Mouse (Mus musculus) right cerebral cortex, postnatal 25 days (tissue): ENCODE data around the gene Ciapin1.
A peak's percentile ranks its signal among the peaks of the same experiment; 100 is the strongest.

Source experiments
- DNase-seq: peaks from one replicate; pipeline ENCODE4 v3.0.0; 2022

Gene Ciapin1

GRCm38 (mm10) chr8:94804546-94805340 is 33.4 kb downstream of the Ciapin1 start:
- DNase-seq = no peak

DNA sequence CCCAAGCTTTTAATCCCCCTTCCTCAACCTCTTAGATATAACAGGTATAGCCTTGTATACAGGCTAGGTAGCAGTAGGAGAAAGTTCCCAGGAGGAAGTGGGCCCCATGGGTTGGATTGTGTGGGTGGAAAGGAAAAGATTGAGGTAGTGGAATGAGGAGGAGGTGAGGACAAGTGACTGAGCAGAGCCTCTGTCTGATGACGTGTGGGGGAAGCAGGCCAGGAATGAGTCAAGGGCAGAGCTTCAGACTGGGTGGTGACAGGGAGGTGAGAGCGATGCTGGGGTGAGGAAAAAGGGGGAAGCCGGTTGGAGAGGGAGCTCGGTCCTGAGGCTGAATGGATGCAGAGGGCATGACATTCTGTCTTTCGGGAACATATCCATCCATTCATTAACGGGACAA is 34.6 kb downstream of the Ciapin1 start:
- DNase-seq = no peak

DNA sequence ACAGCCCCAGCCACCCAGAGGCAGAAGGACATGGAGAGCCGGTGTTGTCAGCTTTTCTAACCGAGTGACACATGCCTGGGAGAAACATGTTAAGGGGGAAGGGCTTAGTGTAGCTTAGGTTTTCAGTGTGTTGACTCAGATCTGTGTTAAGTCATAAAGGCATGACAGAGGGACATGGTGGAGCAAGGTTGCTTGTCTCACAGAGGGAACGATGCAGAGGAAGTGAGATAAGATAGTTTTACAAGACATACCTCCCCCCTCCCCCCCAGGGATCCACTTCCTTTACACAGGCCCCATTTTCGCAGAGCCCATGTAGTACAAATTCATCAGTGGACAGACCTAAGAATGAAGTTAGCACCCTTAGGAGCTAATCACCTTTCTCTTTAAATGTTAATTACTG is 35.8 kb downstream of the Ciapin1 start:
- no peak for DNase-seq

GRCm38 (mm10) chr8:94801293-94802095 is 36.7 kb downstream of the Ciapin1 start:
- peak; percentile 77 for DNase-seq

DNA sequence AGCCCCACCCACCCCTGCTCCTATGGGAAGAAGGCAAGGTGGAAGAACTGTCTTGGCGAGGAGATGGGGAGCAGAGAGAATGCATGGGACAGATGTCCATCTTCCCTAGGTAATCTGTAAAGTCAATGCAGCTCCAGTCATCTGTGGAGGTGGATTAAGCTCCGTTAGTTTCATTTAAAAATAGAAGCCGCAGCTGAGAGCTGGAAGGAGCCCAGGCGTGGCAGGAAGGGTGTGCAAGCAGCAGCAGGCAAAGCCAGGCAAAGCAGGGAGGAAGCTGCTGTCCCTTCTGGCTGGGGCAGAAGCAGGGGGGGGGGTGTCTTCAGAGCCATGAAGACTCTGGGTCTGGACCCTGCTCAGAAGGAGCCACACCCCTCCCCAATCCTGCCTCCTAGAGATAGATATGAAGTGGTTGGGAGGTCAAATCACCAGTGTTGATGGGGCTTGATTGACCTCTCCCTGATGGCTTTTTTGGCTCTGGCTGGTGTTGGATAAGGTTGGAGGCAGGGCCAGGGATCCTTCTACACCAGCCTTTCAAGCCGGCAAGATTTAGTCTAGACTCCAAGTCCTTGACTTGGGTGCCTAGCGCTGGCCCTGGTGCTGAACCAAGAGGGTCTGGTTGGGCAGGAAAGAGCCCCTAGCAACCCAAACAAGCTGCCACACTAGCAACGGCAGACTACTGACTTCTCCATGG is 37.7 kb downstream of the Ciapin1 start:
- DNase-seq = peak; percentile 65

GRCm38 (mm10) chr8:94794782-94795181 is 43.4 kb downstream of the Ciapin1 start:
- no peak for DNase-seq

DNA sequence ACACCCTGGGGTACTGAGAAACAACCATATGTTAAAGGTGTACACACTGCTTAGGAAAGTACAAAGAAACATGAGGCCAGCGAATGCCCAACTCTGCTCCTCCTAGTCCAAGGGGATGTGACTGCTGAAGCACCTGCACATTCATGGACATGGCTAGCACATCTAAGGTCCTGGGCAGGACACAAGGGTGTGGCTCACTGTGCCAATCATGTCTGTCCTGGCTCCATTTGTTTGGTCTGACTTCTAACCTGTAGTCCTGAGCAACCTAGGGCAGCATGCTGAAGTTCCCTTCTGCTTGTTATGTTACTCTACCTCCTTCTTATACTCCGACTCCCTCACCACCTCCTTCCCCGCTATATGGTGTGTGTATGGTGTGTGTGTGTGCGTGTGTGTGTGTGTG is 43.8 kb downstream of the Ciapin1 start:
- no peak for DNase-seq

GRCm38 (mm10) chr8:94789256-94789955 is 48.8 kb downstream of the Ciapin1 start:
- DNase-seq = no peak

- no peak for DNase-seq
These were observed 50.3 kb downstream of the Ciapin1 start for GRCm38 (mm10) chr8:94787524-94788501.

DNA sequence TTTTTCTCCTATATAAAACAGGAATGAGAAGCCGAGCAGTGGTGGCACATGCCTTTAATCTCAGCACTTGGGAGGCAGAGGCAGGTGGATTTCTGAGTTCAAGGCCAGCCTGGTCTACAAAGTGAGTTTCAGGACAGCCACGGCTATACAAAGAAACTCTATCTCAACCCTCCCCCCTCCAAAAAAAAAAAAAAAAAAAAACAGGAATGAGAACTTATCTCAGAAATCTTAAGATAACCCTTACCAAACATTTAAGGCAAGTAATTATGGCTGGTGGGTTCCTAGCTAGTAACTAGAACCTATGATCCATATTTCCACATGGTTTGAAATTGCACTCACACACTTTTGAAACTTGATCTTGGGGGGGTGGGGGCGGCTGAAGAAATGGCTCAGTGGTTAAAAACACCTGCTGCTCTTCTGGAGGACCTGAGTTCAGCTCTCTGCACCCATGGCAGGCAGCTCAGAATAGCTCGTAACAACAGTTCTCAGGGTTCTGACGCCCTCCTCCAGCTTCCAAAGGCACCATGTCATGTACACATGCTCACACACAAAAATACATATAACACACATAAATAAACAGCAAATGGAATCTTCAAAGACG is 52.1 kb downstream of the Ciapin1 start:
- DNase-seq = no peak

DNA sequence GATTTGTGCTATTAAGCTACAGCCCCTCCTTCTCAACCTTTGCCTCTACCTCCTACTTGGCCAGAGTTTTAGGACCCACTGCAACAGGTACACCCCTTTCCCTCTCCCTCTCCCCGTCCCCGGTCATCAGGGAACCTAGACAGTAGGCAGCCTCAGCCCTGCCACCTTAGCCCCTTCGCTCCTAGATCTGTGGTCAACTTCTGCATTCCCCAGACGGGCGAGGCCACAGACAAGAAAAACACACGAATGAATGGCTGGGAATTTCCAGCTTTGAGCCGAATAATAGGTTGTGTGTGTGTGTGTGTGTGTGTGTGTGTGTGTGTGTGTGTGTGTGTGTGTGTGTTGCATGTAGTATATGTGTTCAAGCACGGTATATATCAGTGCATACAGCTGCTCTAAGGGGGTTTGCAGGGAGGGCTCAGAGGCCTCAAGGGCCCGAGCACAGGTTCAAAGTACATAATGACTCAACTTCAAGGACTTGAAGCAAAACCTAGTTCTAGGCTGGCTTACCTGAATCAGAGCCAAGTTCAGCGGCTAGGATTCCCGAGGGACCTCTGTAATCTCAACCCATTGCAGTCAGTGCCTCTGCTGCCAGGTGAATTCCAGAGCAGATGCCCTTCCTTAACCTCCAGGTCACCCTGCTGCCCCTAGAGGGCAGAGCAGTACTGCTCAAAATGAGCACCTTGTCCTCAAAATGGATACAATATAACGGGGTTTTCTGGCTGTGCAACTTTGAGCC is 52.7 kb downstream of the Ciapin1 start:
- DNase-seq = no peak

DNA sequence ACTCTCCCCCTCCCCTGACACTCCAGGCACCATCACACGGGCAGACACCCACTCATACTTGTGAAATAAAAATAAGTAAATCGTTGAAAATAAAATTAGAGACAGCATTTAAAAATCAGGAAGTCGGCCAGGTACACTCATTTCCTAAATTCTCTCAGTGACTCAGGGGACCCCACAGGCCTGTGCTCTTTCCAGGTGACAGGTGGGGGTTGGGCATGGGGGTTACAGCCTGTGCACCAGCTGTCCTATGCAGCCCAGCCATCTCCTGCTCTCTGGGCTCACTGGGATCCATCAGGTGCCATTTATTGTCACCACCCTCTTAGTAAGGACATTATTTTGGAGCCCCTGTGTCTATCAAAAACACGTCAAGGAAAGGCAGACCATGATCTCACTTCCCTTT is 54.3 kb downstream of the Ciapin1 start:
- no peak for DNase-seq

GRCm38 (mm10) chr8:94781838-94782235 is 56.3 kb downstream of the Ciapin1 start:
- DNase-seq = no peak

GRCm38 (mm10) chr8:94781155-94781837 is 56.9 kb downstream of the Ciapin1 start:
- DNase-seq = no peak

DNA sequence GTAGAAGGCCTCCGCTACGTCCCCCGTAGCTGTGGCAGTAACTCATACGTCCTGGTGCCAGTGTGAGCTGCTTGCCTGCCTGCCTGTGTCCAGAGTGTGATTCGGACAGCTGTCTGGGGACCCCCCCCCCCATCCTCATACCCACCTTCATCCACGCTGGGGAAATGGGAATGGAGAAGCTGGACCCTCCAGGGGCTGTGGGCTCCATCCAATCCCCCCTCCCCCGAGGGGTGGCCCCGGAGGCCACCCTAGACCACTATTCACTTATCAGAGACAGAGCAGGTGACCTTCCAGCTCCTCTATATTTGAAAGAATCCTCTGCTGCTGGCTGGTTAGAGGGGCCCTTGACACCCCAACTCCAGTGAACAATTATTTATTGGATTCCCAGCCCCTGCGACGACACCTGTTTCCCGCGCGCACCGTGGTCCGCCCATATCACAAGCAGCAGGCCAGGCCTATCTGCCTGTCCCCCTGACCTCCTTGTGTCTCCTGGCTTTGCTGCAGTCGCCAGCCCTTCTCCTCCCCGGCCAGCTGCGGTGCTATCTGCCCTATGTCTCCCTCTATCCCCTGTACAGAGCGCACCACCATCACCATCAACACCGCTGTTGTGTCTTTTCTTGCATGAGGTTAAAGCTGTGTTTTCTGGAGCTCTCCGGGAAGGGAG is 57.5 kb downstream of the Ciapin1 start:
- DNase-seq = no peak

- no peak for DNase-seq
These were observed 58.4 kb downstream of the Ciapin1 start for GRCm38 (mm10) chr8:94779534-94780294.

DNA sequence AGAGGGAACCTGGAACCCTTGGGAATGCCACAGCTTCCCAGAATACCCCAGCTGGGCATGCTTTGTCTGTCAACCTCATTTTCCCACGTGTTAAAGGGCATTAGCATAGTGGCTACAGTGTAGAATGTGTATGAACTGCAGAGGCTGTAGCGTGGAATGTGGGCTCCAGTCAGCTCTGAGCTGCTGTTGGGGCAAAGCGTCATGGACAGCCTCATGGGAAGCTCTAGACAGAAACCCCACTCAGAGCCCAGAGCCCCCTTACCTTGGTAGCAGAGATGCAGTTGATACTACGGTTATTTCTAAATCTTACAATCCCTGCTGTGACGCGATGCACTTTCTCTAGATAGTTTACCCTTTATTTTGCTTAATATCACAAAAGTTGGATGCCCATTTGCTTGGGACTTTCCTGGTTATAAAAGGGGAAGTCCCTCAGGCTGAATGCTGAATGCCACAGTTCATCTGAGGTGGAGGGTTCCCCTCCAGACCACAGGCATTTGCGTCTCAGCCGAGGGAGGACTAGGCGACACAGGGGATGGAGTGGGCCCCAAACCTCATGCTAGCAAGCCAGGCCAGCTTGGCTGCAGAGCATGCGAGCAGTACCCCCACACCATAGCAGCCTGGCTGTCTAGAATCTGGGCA is 59.1 kb downstream of the Ciapin1 start:
- no peak for DNase-seq

DNA sequence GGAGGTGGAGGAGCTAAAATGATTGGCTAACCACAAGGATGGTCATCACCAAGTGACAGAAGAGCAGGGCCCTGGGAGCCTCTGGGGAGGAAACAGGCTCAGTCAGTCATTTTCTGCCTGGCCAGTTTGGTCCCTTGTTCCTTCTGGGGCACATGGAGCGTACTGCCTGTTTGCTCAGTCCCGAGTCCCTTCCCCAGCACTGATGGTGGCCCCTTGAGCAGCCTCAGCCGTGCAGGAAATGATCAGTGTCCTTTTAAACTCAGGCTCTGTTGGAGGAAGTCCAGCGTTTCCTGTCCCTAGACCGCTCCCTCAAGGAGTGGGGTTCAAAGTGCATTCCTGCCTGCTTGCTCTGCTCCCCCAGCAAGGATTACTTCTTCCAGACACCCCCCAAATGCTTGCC is 59.7 kb downstream of the Ciapin1 start:
- DNase-seq = no peak
